Mouse (Mus musculus): ENCODE results near the gene Epb41l4b.

GRCm38 (mm10) chr4:57111411-57111810 lies 31.8 kb downstream of the Epb41l4b start:
- TF ChIP-seq CTCF (IDR thresholded peaks at IDR 0.05; ENCODE audit: control insufficient read depth, insufficient read depth, low read length) (no peak), POLR2A (IDR thresholded peaks at IDR 0.05; ENCODE audit: borderline replicate concordance, control insufficient read depth, low read depth, low read length) (no peak)

All from bone marrow, adult 2 months (tissue).